Mouse (Mus musculus) hindbrain, embryonic 11.5 days (tissue): ENCODE measurements around the gene Nat8f6. TPM values are rescaled to one million over a fixed set of nuclear protein-coding genes. Genes with fewer than 3 reads are reported as not detected.

Source experiments
- ATAC-seq: fragments of 200-750 bp; cut with Nextera tagmentation; 2 replicates; pipeline ENCODE4 v1.8.0; 2017; ENCODE audit warnings: mild to moderate bottlenecking, moderate TSS enrichment, moderate library complexity; ENCODE audit not compliant: low FRiP score
- DNase-seq: peaks from one replicate; pipeline ENCODE4 v3.0.0-alpha.2; 2015; ENCODE audit warnings: low spot score
- H3K27ac ChIP-seq: fragments of 300-500 bp; sonication (generic); 2 replicates; pipeline ENCODE4 v1.5.1; 2014; ENCODE audit warnings: mild to moderate bottlenecking, low read depth, low read length
- H3K27me3 ChIP-seq: fragments of 300-500 bp; sonication (generic); 2 replicates; pipeline ENCODE4 v1.6.1; 2014; ENCODE audit warnings: mild to moderate bottlenecking, low read length, moderate library complexity, mixed read lengths; ENCODE audit not compliant: control insufficient read depth, insufficient read depth
- H3K36me3 ChIP-seq: fragments of 300-500 bp; sonication (generic); 2 replicates; pipeline ENCODE4 v1.6.1; 2014; ENCODE audit warnings: mild to moderate bottlenecking, low read length, moderate library complexity, mixed read lengths; ENCODE audit not compliant: control insufficient read depth, insufficient read depth
- H3K4me1 ChIP-seq: fragments of 300-500 bp; sonication (generic); replicated peaks from 2 replicates; pipeline ENCODE4 v1.6.1; 2014; ENCODE audit warnings: low read length, mixed read lengths; ENCODE audit not compliant: control insufficient read depth, insufficient read depth
- H3K4me2 ChIP-seq: fragments of 300-500 bp; sonication (generic); replicated peaks from 2 replicates; pipeline ENCODE4 v1.6.1; 2014; ENCODE audit warnings: mild to moderate bottlenecking, low read depth, low read length
- H3K4me3 ChIP-seq: fragments of 300-500 bp; sonication (generic); 2 replicates; pipeline ENCODE4 v1.5.1; 2014; ENCODE audit warnings: low read depth, low read length
- H3K9ac ChIP-seq: fragments of 300-500 bp; sonication (generic); 2 replicates; pipeline ENCODE4 v1.6.1; 2014; ENCODE audit warnings: low read depth, low read length
- H3K9me3 ChIP-seq: fragments of 300-500 bp; sonication (generic); 2 replicates; pipeline ENCODE4 v1.6.1; 2016; ENCODE audit warnings: low read length; ENCODE audit not compliant: control insufficient read depth
- WGBS: fragments of 180-500 bp; shearing (Covaris S2); extraction: QIAGEN DNeasy Blood & Tissue Kit; methylation state at CpG from one replicate; pipeline ENCODE4 v1.1.7; 2014; 5-methylcytosine and 5-hydroxymethylcytosine counted together
- polyA plus RNA-seq: library from polyadenylated mRNA; unstranded; fragments of >200 nt; fragmentation: Nextera tagmentation; extraction: Ambion mirVana; gene quantifications from 2 replicates; pipeline ENCODE4 v1.2.1, GENCODE M21; 2014

The Nat8f6 gene
- polyA plus RNA-seq, 1 experiment from 2014 or later, result not detected

- no peak for ATAC-seq
- H3K36me3 ChIP-seq, result no peaks in the 10 kb centered on the region
- 86% methylated on average over 3 of the region's 3 CpGs for WGBS
Measured at GRCm38 (mm10) chr6:85862565-85862964, 41.8 kb upstream of the Nat8f6 start.

GRCm38 (mm10) chr6:85861247-85861646 is 40.5 kb upstream of the Nat8f6 start:
- DNase-seq (no peak), ATAC-seq (no peak)
- Histone ChIP-seq H3K9ac (no peak overlapping the region), H3K4me2 (no peak overlapping the region), H3K27ac (no peak overlapping the region), H3K27me3 (no peaks in the 10 kb centered on the region), H3K9me3 (no peaks in the 10 kb centered on the region), H3K4me3 (no peak overlapping the region), H3K36me3 (no peaks in the 10 kb centered on the region), H3K4me1 (no peaks in the 10 kb centered on the region)
- 81% methylated on average over 3 of the region's 3 CpGs for WGBS

More at GRCm38 (mm10) chr6:85862565-85862964, 41.8 kb upstream of the Nat8f6 start:
- Histone ChIP-seq H3K27me3 (no peaks in the 10 kb centered on the region), H3K27ac (no peak overlapping the region), H3K4me1 (no peaks in the 10 kb centered on the region), H3K9me3 (no peaks in the 10 kb centered on the region), H3K9ac (no peak overlapping the region), H3K4me3 (no peak overlapping the region), H3K4me2 (no peak overlapping the region)
- DNase-seq, result no peak

GRCm38 (mm10) chr6:85856194-85856678 is 35.5 kb upstream of the Nat8f6 start:
- WGBS, result 64% methylated on average over 1 of the region's 1 CpGs
- ATAC-seq, result no peak
- DNase-seq, result no peak
- Histone ChIP-seq H3K27ac (no peak overlapping the region), H3K27me3 (no peaks in the 10 kb centered on the region), H3K9ac (no peak overlapping the region), H3K4me1 (no peaks in the 10 kb centered on the region), H3K9me3 (no peaks in the 10 kb centered on the region), H3K4me3 (no peak overlapping the region), H3K4me2 (no peak overlapping the region), H3K36me3 (no peaks in the 10 kb centered on the region)

- ATAC-seq (no peak), DNase-seq (no peak)
- Histone ChIP-seq H3K4me3 (no peak overlapping the region), H3K27ac (no peak overlapping the region), H3K9me3 (no peaks in the 10 kb centered on the region), H3K9ac (no peak overlapping the region), H3K27me3 (no peaks in the 10 kb centered on the region), H3K36me3 (no peaks in the 10 kb centered on the region), H3K4me1 (no peaks in the 10 kb centered on the region), H3K4me2 (no peak overlapping the region)
- 84% methylated on average over 3 of the region's 3 CpGs for WGBS
Measured at GRCm38 (mm10) chr6:85853481-85853880, 32.7 kb upstream of the Nat8f6 start.

- DNase-seq (no peak), ATAC-seq (no peak)
- Histone ChIP-seq H3K9ac (no peak overlapping the region), H3K36me3 (no peaks in the 10 kb centered on the region), H3K9me3 (no peaks in the 10 kb centered on the region), H3K4me2 (no peak overlapping the region), H3K4me1 (no peaks in the 10 kb centered on the region), H3K4me3 (no peak overlapping the region), H3K27me3 (no peaks in the 10 kb centered on the region), H3K27ac (no peak overlapping the region)
- 89% methylated on average over 7 of the region's 7 CpGs for WGBS
Measured at GRCm38 (mm10) chr6:85851062-85851773, 30.5 kb upstream of the Nat8f6 start.

GRCm38 (mm10) chr6:85849240-85849639 is 28.5 kb upstream of the Nat8f6 start:
- WGBS, result 22% methylated on average over 2 of the region's 2 CpGs
- DNase-seq, result no peak
- no peak overlapping the region for H3K9ac ChIP-seq
- no peaks in the 10 kb centered on the region for H3K27me3 ChIP-seq
- no peaks in the 10 kb centered on the region for H3K4me1 ChIP-seq
- H3K4me3 ChIP-seq, result no peak overlapping the region
- no peak overlapping the region for H3K4me2 ChIP-seq
- no peak for ATAC-seq
- no peaks in the 10 kb centered on the region for H3K9me3 ChIP-seq
- no peaks in the 10 kb centered on the region for H3K36me3 ChIP-seq
- no peak overlapping the region for H3K27ac ChIP-seq

- Histone ChIP-seq H3K27ac (no peak overlapping the region), H3K27me3 (no peaks in the 10 kb centered on the region), H3K4me1 (no peaks in the 10 kb centered on the region), H3K36me3 (no peaks in the 10 kb centered on the region), H3K4me3 (no peak overlapping the region), H3K9ac (no peak overlapping the region), H3K4me2 (no peak overlapping the region), H3K9me3 (no peaks in the 10 kb centered on the region)
- DNase-seq (no peak), ATAC-seq (no peak)
- 92% methylated on average over 4 of the region's 4 CpGs for WGBS
Measured at GRCm38 (mm10) chr6:85848140-85848539, 27.4 kb upstream of the Nat8f6 start.

- no peaks in the 10 kb centered on the region for H3K27me3 ChIP-seq
- no peak for DNase-seq
- no peak overlapping the region for H3K4me3 ChIP-seq
- ATAC-seq, result no peak
- H3K36me3 ChIP-seq, result no peaks in the 10 kb centered on the region
- no peak overlapping the region for H3K9ac ChIP-seq
- H3K4me2 ChIP-seq, result no peak overlapping the region
- WGBS, result 59% methylated on average over 1 of the region's 1 CpGs
- no peaks in the 10 kb centered on the region for H3K4me1 ChIP-seq
- H3K9me3 ChIP-seq, result no peaks in the 10 kb centered on the region
- no peak overlapping the region for H3K27ac ChIP-seq
Measured at GRCm38 (mm10) chr6:85846921-85847320, 26.2 kb upstream of the Nat8f6 start.
